Mouse (Mus musculus): ENCODE measurements at regions not wholly inside any gene's neighbourhood (a gene's known extent, or its start where the extent isn't known, plus 50 kb on each side); places are given as distances from the start of the nearest gene placed in this dataset.

DNA sequence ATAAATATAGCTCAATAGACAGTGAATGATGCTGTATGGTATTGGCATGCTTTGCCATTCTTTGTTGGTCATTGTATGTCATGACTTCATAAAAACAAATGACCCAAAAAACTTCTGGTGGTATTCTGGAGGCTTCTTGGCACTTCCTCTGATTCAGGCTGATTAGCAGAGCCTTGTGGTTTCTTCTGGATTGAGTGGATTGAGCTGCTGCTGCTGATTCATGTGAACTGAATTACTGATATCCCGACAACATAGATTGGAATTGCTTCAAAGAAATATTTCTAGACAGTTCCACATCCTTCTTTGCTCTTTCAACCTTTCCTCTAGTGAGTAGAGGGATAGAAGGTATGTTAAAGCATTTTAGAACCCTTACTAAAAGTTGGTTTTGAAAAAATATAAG is 559.9 kb downstream of the Prdm13 start:
- intact Hi-C loops (cut with DNase I), result no loop called here
- no peak for DNase-seq (ENCODE audit: extremely low spot score in 1 of 2, low spot score in 2 of 2)

DNA sequence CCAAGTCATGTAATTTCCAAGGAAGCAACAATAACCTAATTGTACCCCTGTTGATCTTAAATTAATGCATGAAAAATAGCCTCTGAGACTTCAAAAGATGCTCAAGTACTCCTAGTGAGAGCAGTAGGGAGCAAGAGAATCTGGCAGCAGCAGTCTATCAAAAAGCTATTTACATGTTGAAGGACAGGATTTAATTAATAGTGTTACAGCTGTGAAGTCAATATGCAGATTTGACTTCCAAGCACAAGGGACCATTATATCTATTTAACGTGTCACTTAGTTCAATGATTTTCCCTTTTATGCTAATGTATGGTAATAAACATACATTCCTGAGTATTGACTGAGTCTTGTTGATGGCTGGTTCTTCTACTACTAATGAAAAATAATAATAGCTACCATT is 590.0 kb downstream of the Prdm13 start:
- DNase-seq (ENCODE audit: extremely low spot score in 1 of 2, low spot score in 2 of 2), result no peak
- intact Hi-C loops (cut with DNase I), result no loop called here

DNA sequence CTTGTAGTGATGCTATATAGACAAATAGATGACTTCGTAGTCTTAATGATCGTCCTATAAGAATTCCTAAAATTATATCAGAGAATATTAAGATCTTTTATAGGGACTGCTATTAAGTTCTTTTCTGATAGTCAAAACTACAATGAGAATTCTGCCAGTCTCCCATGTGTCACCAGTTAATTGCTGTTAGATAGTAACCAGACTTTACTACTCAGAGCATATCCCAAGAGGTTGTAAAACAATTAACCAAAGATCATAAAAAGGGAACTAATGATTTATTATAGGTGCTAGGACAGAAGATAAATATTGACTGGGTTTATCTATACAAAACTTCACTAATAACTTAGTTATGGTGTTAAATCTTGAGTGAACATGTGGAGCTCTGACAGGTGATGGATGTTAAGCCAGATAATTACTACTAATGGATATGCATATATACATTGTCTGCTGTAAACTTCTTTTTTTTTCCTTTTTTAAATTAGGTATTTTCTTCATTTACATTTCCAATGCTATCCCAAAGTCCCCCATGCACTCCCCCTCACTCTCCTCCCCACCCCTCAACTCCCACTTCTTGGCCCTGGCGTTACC is 615.5 kb downstream of the Prdm13 start:
- intact Hi-C loops (cut with DNase I), result no loop called here
- no peak for DNase-seq (ENCODE audit: extremely low spot score in 1 of 2, low spot score in 2 of 2)

Data from left cerebral cortex, postnatal 10 days (tissue).